Mouse (Mus musculus): ENCODE measurements at regions not wholly inside any gene's neighbourhood (a gene's known extent, or its start where the extent isn't known, plus 50 kb on each side); places are given as distances from the start of the nearest gene placed in this dataset.
A peak's percentile ranks its signal among the peaks of the same experiment; 100 is the strongest.

DNA sequence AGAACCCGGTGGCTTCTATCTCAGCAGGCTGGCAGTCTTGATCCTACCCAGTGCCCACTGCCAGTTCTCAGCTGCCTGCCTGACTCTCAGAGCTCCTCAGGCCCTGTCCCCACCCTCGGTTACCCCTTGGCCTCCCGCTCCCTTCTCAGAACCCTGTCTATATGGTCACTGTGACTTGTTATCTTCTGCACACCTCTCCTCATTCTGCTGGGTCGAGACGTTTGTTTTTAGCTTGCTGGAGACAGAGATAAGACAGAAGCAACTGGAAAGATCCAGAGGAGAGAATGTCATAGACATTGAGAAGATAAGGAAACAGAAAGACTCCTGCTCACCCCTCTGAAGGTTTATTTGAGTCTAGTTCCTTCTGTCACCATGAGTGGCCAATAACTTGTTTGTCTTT lies 53.8 kb upstream of the Phc1 start:
- Histone ChIP-seq H3K27me3 (replicated peaks) (no peaks in the 10 kb centered on the region), H3K4me3 (replicated peaks) (no peak overlapping the region), H3K36me3 (no peaks in the 10 kb centered on the region), H3K9me3 (no peaks in the 10 kb centered on the region), H3K4me2 (no peak overlapping the region), H3K9ac (no peak overlapping the region), H3K27ac (no peak overlapping the region), H3K4me1 (no peaks in the 10 kb centered on the region)
- ATAC-seq (ENCODE audit: insufficient read depth, low FRiP score, low read depth): peak; percentile 86
- WGBS: 49% methylated on average over 5 of the region's 5 CpGs

GRCm38 (mm10) chr6:122393231-122393881 lies 53.0 kb upstream of the Phc1 start:
- Histone ChIP-seq H3K27ac (no peak overlapping the region), H3K4me1 (no peaks in the 10 kb centered on the region), H3K36me3 (no peaks in the 10 kb centered on the region), H3K4me3 (replicated peaks) (no peak overlapping the region), H3K9me3 (no peaks in the 10 kb centered on the region), H3K9ac (no peak overlapping the region), H3K4me2 (no peak overlapping the region), H3K27me3 (replicated peaks) (no peaks in the 10 kb centered on the region)
- peak; percentile 84 for ATAC-seq (ENCODE audit: insufficient read depth, low FRiP score, low read depth)
- WGBS: 49% methylated on average over 19 of the region's 19 CpGs

- ATAC-seq (ENCODE audit: insufficient read depth, low FRiP score, low read depth): no peak
- H3K4me2 ChIP-seq: peak overlapping the region; percentile 36
- H3K4me3 ChIP-seq (replicated peaks): peak overlapping the region; percentile 14; the same call in 1 of the 2 replicates
- no peak overlapping the region for H3K9ac ChIP-seq
- no peak overlapping the region for H3K27ac ChIP-seq
- no peaks in the 10 kb centered on the region for H3K36me3 ChIP-seq
- H3K9me3 ChIP-seq: no peaks in the 10 kb centered on the region
- WGBS: 37% methylated on average over 29 of the region's 29 CpGs
- H3K4me1 ChIP-seq: no peaks in the 10 kb centered on the region
- no peaks in the 10 kb centered on the region for H3K27me3 ChIP-seq (replicated peaks)
Observed at GRCm38 (mm10) chr6:122391725-122392667, 51.6 kb upstream of the Phc1 start.

- Histone ChIP-seq H3K4me2 (no peak overlapping the region), H3K4me3 (replicated peaks) (no peak overlapping the region), H3K9me3 (no peaks in the 10 kb centered on the region), H3K4me1 (no peaks in the 10 kb centered on the region), H3K27ac (no peak overlapping the region), H3K9ac (no peak overlapping the region), H3K27me3 (replicated peaks) (no peaks in the 10 kb centered on the region), H3K36me3 (no peaks in the 10 kb centered on the region)
- no peak for ATAC-seq (ENCODE audit: insufficient read depth, low FRiP score, low read depth)
- WGBS: 80% methylated on average over 10 of the region's 10 CpGs
Observed at GRCm38 (mm10) chr6:122391126-122391525, 50.8 kb upstream of the Phc1 start.

DNA sequence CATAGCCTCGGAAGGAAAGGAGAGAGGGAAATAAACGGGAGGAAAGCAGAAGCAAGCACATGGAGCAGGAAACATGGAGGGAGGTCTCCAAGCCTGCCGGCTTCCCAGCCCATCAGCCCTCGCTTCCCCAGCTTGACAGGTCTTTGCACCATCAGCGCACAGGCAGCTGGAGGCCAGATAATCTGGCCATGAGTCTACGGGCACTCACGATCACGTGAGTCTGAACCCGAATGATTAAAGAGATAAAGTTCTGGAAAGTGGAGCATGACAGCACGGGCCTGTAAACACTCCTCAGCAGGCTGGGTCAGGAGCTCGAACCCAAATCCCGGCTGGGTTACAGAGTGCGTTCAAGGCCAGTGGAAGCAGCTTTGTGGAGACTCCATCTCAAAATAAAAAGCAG lies 50.4 kb upstream of the Phc1 start:
- peak; percentile 32; the same call in 1 of the 2 replicates for ATAC-seq (ENCODE audit: insufficient read depth, low FRiP score, low read depth)
- Histone ChIP-seq H3K4me2 (no peak overlapping the region), H3K9me3 (no peaks in the 10 kb centered on the region), H3K27me3 (replicated peaks) (no peaks in the 10 kb centered on the region), H3K9ac (no peak overlapping the region), H3K27ac (no peak overlapping the region), H3K4me3 (replicated peaks) (no peak overlapping the region), H3K4me1 (no peaks in the 10 kb centered on the region), H3K36me3 (no peaks in the 10 kb centered on the region)
- WGBS: 62% methylated on average over 13 of the region's 13 CpGs
